Mouse (Mus musculus): Measurements from ENCODE around the gene Ank2.

The Ank2 gene

GRCm38 (mm10) chr3:127282277-127282676 lies 216.9 kb downstream of the Ank2 start:
- no peak for DNase-seq

GRCm38 (mm10) chr3:127281390-127281789 lies 217.8 kb downstream of the Ank2 start:
- DNase-seq: no peak

GRCm38 (mm10) chr3:127280376-127280775 lies 218.8 kb downstream of the Ank2 start:
- no peak for DNase-seq

- no peak for DNase-seq
These were observed 223.2 kb downstream of the Ank2 start for GRCm38 (mm10) chr3:127275953-127276352.

- DNase-seq: no peak
These were observed 226.3 kb downstream of the Ank2 start for GRCm38 (mm10) chr3:127272801-127273200.

- no peak for DNase-seq
These were observed 229.5 kb downstream of the Ank2 start for GRCm38 (mm10) chr3:127269616-127270015.

GRCm38 (mm10) chr3:127267846-127268245 lies 231.3 kb downstream of the Ank2 start:
- DNase-seq: no peak

GRCm38 (mm10) chr3:127265732-127266131 lies 233.4 kb downstream of the Ank2 start:
- no peak for DNase-seq

GRCm38 (mm10) chr3:127265182-127265581 lies 234.0 kb downstream of the Ank2 start:
- no peak for DNase-seq

- no peak for DNase-seq
These were observed 238.4 kb downstream of the Ank2 start for GRCm38 (mm10) chr3:127260786-127261166.

- DNase-seq: no peak
These were observed 239.0 kb downstream of the Ank2 start for GRCm38 (mm10) chr3:127260007-127260785.

GRCm38 (mm10) chr3:127258466-127259075 lies 240.6 kb downstream of the Ank2 start:
- DNase-seq: no peak

GRCm38 (mm10) chr3:127257969-127258368 lies 241.2 kb downstream of the Ank2 start:
- DNase-seq: no peak

- DNase-seq: no peak
These were observed 241.7 kb downstream of the Ank2 start for GRCm38 (mm10) chr3:127257279-127257925.

GRCm38 (mm10) chr3:127256681-127257080 lies 242.5 kb downstream of the Ank2 start:
- DNase-seq: no peak

- no peak for DNase-seq
These were observed 248.2 kb downstream of the Ank2 start for GRCm38 (mm10) chr3:127250930-127251329.

- DNase-seq: no peak
These were observed 250.5 kb downstream of the Ank2 start for GRCm38 (mm10) chr3:127248611-127249010.

- DNase-seq: no peak
These were observed 252.0 kb downstream of the Ank2 start for GRCm38 (mm10) chr3:127246989-127247708.

- DNase-seq: no peak
These were observed 255.1 kb downstream of the Ank2 start for GRCm38 (mm10) chr3:127243928-127244642.

- DNase-seq: no peak
These were observed 256.8 kb downstream of the Ank2 start for GRCm38 (mm10) chr3:127242234-127242810.

- no peak for DNase-seq
These were observed 263.9 kb downstream of the Ank2 start for GRCm38 (mm10) chr3:127235271-127235670.
